Mouse (Mus musculus) thymus, adult 2 months (tissue): ENCODE data around the gene Runx3. TPM values are rescaled to one million over a fixed set of nuclear protein-coding genes. Genes with fewer than 3 reads are reported as not detected.

Experiments used
- DNase-seq: peaks from one replicate; pipeline ENCODE4 v3.0.0; 2021
- H3K27ac ChIP-seq: fragments of 200-500 bp; 2 replicates; pipeline ENCODE4 v1.5.1; 2012; ENCODE audit warnings: low read length, control low read depth; ENCODE audit not compliant: control insufficient read depth, insufficient read depth
- H3K27me3 ChIP-seq: fragments of 200-500 bp; 2 replicates; pipeline ENCODE4 v1.6.1; 2012; ENCODE audit warnings: mild to moderate bottlenecking, low read length, moderate library complexity, mixed read lengths; ENCODE audit not compliant: control insufficient read depth, insufficient read depth
- H3K36me3 ChIP-seq: fragments of 200-500 bp; 2 replicates; pipeline ENCODE4 v1.6.1; 2012; ENCODE audit warnings: mild to moderate bottlenecking, low read length, moderate library complexity; ENCODE audit not compliant: control insufficient read depth, insufficient read depth
- H3K4me1 ChIP-seq: fragments of 200-500 bp; replicated peaks from 2 replicates; pipeline ENCODE4 v1.6.1; 2012; ENCODE audit warnings: low read length; ENCODE audit not compliant: control insufficient read depth, insufficient read depth
- H3K4me3 ChIP-seq: fragments of 200-500 bp; 2 replicates; pipeline ENCODE4 v1.5.1; 2012; ENCODE audit warnings: mild to moderate bottlenecking, low read length, control low read depth, moderate library complexity; ENCODE audit not compliant: control insufficient read depth, insufficient read depth
- CTCF ChIP-seq: fragments of 200-500 bp; IDR thresholded peaks from 2 replicates; pipeline ENCODE4 v1.5.1; 2012; ENCODE audit warnings: mild to moderate bottlenecking, control low read depth, low read length, moderate library complexity, borderline replicate concordance; ENCODE audit not compliant: control insufficient read depth, poor library complexity, insufficient read depth; ENCODE audit errors: extremely low read depth
- POLR2A ChIP-seq: fragments of 200-500 bp; IDR thresholded peaks from 2 replicates; pipeline ENCODE4 v1.6.1; 2012; ENCODE audit warnings: mild to moderate bottlenecking, low read length, control low read depth, moderate library complexity; ENCODE audit not compliant: control insufficient read depth, poor library complexity, insufficient read depth; ENCODE audit errors: extremely low read depth
- WGBS: fragments of 180-500 bp; shearing (Covaris S2); methylation state at CpG from one replicate; pipeline ENCODE4 v1.1.7; 2018; 5-methylcytosine and 5-hydroxymethylcytosine counted together
- polyA plus RNA-seq: library from polyadenylated mRNA; depleted of rRNA; stranded (reverse); fragments of >200 nt; gene quantifications from 2 replicates; pipeline ENCODE4 v1.2.3, GENCODE M21; 2012; rRNA removed

Runx3 gene
- polyA plus RNA-seq, result 24.6 and 34.2 TPM in 2 replicates

GRCm38 (mm10) chr4:135120342-135121100 lies at the start of gene Runx3:
Runx3 (plus strand) TSS chr4:135120652.
- no peak within 1 kb of the TSS; the same call in 1 of the 2 replicates for H3K27ac ChIP-seq
- peak within 1 kb of the TSS; percentile 31 for H3K4me3 ChIP-seq
- no peaks in the 10 kb centered on the region for H3K27me3 ChIP-seq
- 8% methylated on average over 18 of the region's 18 CpGs for WGBS
- peak; percentile 66 for DNase-seq
- H3K4me1 ChIP-seq, result peaks cover 46% of the 10 kb centered on the region
- no peak for TF ChIP-seq CTCF
- no peak for TF ChIP-seq POLR2A
- H3K36me3 ChIP-seq, result no peaks in the 10 kb centered on the region

- Histone ChIP-seq H3K27me3 (no peaks in the 10 kb centered on the region), H3K4me3 (no peak overlapping the region), H3K36me3 (no peaks in the 10 kb centered on the region), H3K4me1 (peaks cover 56% of the 10 kb centered on the region), H3K27ac (no peak overlapping the region)
- no peak for DNase-seq
- TF ChIP-seq CTCF, result no peak
- 35% methylated on average over 6 of the region's 6 CpGs for WGBS
These were observed 47.8 kb upstream of the Runx3 start for GRCm38 (mm10) chr4:135072671-135073070.

- Histone ChIP-seq H3K4me1 (peaks cover 65% of the 10 kb centered on the region), H3K4me3 (no peak overlapping the region), H3K27me3 (no peaks in the 10 kb centered on the region), H3K27ac (no peak overlapping the region), H3K36me3 (no peaks in the 10 kb centered on the region)
- DNase-seq, result no peak
- 61% methylated on average over 10 of the region's 10 CpGs for WGBS
- TF ChIP-seq CTCF (no peak), POLR2A (no peak)
These were observed 46.9 kb upstream of the Runx3 start for GRCm38 (mm10) chr4:135073523-135073922.

- DNase-seq, result no peak
- WGBS, result 11% methylated on average over 4 of the region's 4 CpGs
- Histone ChIP-seq H3K4me3 (no peak overlapping the region), H3K27me3 (no peaks in the 10 kb centered on the region), H3K4me1 (peaks cover 74% of the 10 kb centered on the region), H3K27ac (no peak overlapping the region), H3K36me3 (no peaks in the 10 kb centered on the region)
- TF ChIP-seq POLR2A (no peak), CTCF (no peak)
These were observed 45.8 kb upstream of the Runx3 start for GRCm38 (mm10) chr4:135074646-135075045.

- H3K36me3 ChIP-seq, result no peaks in the 10 kb centered on the region
- no peak for DNase-seq
- no peak overlapping the region for H3K27ac ChIP-seq
- no peaks in the 10 kb centered on the region for H3K27me3 ChIP-seq
- peaks cover 76% of the 10 kb centered on the region for H3K4me1 ChIP-seq
- WGBS, result 90% methylated on average over 6 of the region's 6 CpGs
- H3K4me3 ChIP-seq, result no peak overlapping the region
- TF ChIP-seq POLR2A (no peak), CTCF (no peak)
These were observed 45.1 kb upstream of the Runx3 start for GRCm38 (mm10) chr4:135075360-135075759.

GRCm38 (mm10) chr4:135076611-135077010 lies 43.8 kb upstream of the Runx3 start:
- H3K27ac ChIP-seq, result no peak overlapping the region
- H3K27me3 ChIP-seq, result no peaks in the 10 kb centered on the region
- no peak overlapping the region for H3K4me3 ChIP-seq
- no peak for DNase-seq
- peaks cover 85% of the 10 kb centered on the region for H3K4me1 ChIP-seq
- no peaks in the 10 kb centered on the region for H3K36me3 ChIP-seq
- 76% methylated on average over 5 of the region's 5 CpGs for WGBS
- TF ChIP-seq POLR2A, result no peak
- TF ChIP-seq CTCF, result no peak
